Comparison of ENCODE assay signal across 25 mouse cellular contexts in the genomic region with DNA sequence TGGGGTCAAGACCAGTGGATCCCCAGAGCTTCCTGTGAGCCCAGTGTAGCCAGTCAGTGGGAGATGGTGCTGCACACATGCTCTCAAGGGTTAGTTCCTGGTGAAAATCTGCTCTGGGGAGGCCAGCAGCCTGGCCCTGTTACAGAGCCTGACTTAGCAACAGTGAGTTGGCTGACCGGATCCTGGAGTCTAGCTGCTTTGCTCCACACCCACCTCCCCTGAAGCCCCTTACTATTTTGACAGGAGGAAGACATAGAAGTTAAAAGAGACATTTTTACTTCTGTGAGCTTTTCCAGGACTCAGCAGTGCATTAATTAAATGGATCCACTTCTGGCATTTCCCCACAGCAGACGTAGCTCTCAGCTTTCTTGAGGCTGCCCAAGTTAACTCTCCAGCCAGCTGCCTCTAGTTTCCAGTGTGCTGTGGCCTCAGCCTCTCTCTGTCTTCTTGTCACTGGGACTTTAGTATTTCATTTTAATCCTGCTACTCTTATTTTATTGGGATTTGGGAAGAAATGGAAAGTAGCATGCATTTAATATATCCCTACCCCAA.
"Had no signal": no experiment of that assay in that cellular context is flagged by ENCODE, and none has a peak within 500 bp of the region (broad histone marks: within the 10 kb centered on the region; RNA-seq: fewer than 3 reads in every experiment).

No protein-coding gene starts in this region.

- H3K4me3 ChIP-seq: gastrocnemius, adult 2 months; heart, adult 2 months; heart, embryonic 12.5 days; hindbrain, embryonic 10.5 days; hindbrain, embryonic 12.5 days; intestine, embryonic 15.5 days; left cerebral cortex, adult 2 months; limb, embryonic 10.5 days; limb, embryonic 12.5 days; liver, embryonic 13.5 days had no signal

- ATAC-seq: hindbrain, embryonic 16.5 days; inflammation-experienced regulatory T-cells, adult 6 months; intestine, embryonic 15.5 days; intestine, postnatal 0 days had no signal

- DNase-seq: gastrocnemius, adult 2 months; gastrocnemius, postnatal 10 days; gastrocnemius, postnatal 25 days; heart, adult 2 months; heart, postnatal 10 days; heart, postnatal 4 days; kidney, adult 18-20 months; kidney, adult 8-10 months; kidney, postnatal 10 days; kidney, postnatal 25 days; kidney, postnatal 4 days; layer of hippocampus, adult 9-11 months; liver; liver, embryonic 13.5 days had no signal

- H3K27ac ChIP-seq: gastrocnemius, adult 2 months; heart, adult 2 months; hindbrain, embryonic 10.5 days; hindbrain, embryonic 12.5 days; hindbrain, embryonic 14.5 days; intestine, embryonic 15.5 days; left cerebral cortex, adult 2 months; limb, embryonic 10.5 days; limb, embryonic 12.5 days; liver, embryonic 13.5 days had no signal
